Mouse (Mus musculus) intestine, embryonic 15.5 days (tissue): ENCODE data around the gene Mt3. TPM values are rescaled to one million over a fixed set of nuclear protein-coding genes. Genes with fewer than 3 reads are reported as not detected.
"Not testable (repeated sequence)": the region's sequence is repeated elsewhere in the genome, so short reads cannot be mapped to it uniquely, and the experiment has no call there.

ENCODE experiments used
- ATAC-seq: fragments of 200-750 bp; cut with Nextera tagmentation; 2 replicates; pipeline ENCODE4 v1.8.0; 2017; ENCODE audit warnings: moderate TSS enrichment, moderate library complexity
- H3K27ac ChIP-seq: fragments of 300-500 bp; sonication (generic); 2 replicates; pipeline ENCODE4 v1.5.1; 2015; ENCODE audit warnings: mild to moderate bottlenecking, inconsistent platforms
- H3K27me3 ChIP-seq: fragments of 300-500 bp; sonication (generic); replicated peaks from 2 replicates; pipeline ENCODE4 v1.6.1; 2015; ENCODE audit warnings: inconsistent platforms
- H3K36me3 ChIP-seq: fragments of 300-500 bp; sonication (generic); 2 replicates; pipeline ENCODE4 v1.6.1; 2015; ENCODE audit warnings: inconsistent platforms
- H3K4me1 ChIP-seq: fragments of 300-500 bp; sonication (generic); replicated peaks from 2 replicates; pipeline ENCODE4 v1.6.1; 2015; ENCODE audit warnings: inconsistent platforms
- H3K4me2 ChIP-seq: fragments of 300-500 bp; sonication (generic); replicated peaks from 2 replicates; pipeline ENCODE4 v1.6.1; 2015; ENCODE audit warnings: mild to moderate bottlenecking, inconsistent platforms
- H3K4me3 ChIP-seq: fragments of 300-500 bp; sonication (generic); replicated peaks from 2 replicates; pipeline ENCODE4 v1.5.1; 2015; ENCODE audit warnings: inconsistent platforms
- H3K9ac ChIP-seq: fragments of 300-500 bp; sonication (generic); 2 replicates; pipeline ENCODE4 v1.6.1; 2015; ENCODE audit warnings: inconsistent platforms
- H3K9me3 ChIP-seq: fragments of 300-500 bp; sonication (generic); 2 replicates; pipeline ENCODE4 v1.6.1; 2016; ENCODE audit warnings: inconsistent platforms
- WGBS: fragments of 180-500 bp; shearing (Covaris S2); methylation state at CpG from one replicate; pipeline ENCODE4 v1.1.7; 2015; 5-methylcytosine and 5-hydroxymethylcytosine counted together
- polyA plus RNA-seq: library from polyadenylated mRNA; unstranded; fragments of >200 nt; fragmentation: Nextera tagmentation; extraction: Ambion mirVana; gene quantifications from 2 replicates; pipeline ENCODE4 v1.2.1, GENCODE M21; 2015

Mt3 gene
- polyA plus RNA-seq, 1 experiment from 2014 or later = 4.4 TPM

DNA sequence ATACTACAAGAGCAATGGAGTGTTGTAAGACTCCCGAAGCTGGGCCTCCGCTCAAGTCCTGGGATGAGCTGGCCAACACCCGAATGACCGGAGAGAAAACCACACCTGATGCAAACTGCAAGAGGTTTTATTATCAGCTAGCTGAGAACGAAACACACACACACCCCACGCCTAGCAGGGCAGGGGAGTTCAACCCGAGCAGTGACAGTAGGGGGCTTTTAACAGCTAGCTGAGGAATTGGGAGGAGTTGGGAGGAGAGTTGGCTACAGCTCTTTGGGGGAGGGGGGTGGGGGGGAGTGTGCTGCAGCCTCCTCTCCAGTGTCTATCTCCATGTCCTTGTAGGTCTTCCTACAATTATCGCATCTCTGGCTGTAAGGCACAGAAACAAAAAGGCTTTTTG is 13.4 kb downstream of the Mt3 start:
- not testable (repeated sequence) for H3K36me3 ChIP-seq, H3K9me3 ChIP-seq, H3K4me3 ChIP-seq, H3K4me2 ChIP-seq, H3K27me3 ChIP-seq, H3K4me1 ChIP-seq, ATAC-seq, H3K9ac ChIP-seq, H3K27ac ChIP-seq
- 62% methylated on average over 8 of the region's 8 CpGs for WGBS

DNA sequence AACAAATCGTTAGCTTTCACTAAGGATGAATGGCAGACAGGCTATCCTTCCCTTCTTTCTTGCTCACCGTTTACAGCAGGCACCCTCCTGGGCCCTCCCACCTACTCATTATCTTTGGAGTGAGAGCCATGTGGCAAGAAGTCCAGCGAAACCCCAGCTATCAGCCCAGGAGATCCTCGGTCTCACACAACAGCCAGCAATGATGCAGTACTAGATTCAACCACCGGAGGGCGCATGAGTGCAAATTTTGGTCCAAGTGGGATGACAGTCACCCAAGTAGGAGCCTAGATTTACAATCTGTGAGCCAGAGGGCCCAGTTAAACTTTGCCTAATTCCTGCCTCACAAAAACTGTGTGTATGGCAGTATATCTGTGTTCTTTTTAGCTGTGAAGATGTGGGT is 14.8 kb downstream of the Mt3 start:
- ATAC-seq = peak; percentile 57
- peak overlapping the region; percentile 38; the same call in 1 of the 2 replicates for H3K4me2 ChIP-seq

GRCm38 (mm10) chr8:94169547-94169946 is 17.1 kb downstream of the Mt3 start:
- 82% methylated on average over 5 of the region's 5 CpGs for WGBS
- no peak for ATAC-seq

More for the DNA sequence above, 14.8 kb downstream of the Mt3 start:
- Histone ChIP-seq H3K4me1 (peaks cover 9% of the 10 kb centered on the region), H3K9ac (no peak overlapping the region), H3K27me3 (peaks cover 19% of the 10 kb centered on the region), H3K27ac (no peak overlapping the region), H3K9me3 (no peaks in the 10 kb centered on the region), H3K4me3 (no peak overlapping the region), H3K36me3 (no peaks in the 10 kb centered on the region)
- WGBS = 4% methylated on average over 6 of the region's 6 CpGs

DNA sequence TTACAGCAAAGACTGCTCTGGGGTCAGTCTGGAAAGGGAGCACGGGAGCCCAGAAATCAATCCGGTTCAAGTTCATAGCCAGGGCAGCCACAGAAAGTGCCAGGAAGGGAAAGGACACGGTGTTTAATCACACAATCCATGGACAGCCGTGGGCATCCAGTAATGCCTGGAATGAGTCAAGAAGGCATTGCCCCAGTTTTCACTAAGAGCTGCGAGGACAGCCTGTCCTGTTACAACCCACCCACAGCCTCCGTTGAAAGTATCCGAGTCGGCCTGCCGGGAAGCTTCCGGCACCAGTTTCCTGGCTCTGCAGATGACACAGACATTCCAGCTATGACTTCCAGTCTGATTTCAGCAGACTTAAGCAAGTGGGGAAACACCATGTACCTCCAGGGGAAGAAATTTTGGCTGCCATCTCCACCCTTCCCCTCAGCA is 18.9 kb downstream of the Mt3 start:
- Histone ChIP-seq H3K4me2 (peak overlapping the region; percentile 91), H3K4me3 (peak overlapping the region; percentile 45; the same call in 1 of the 2 replicates), H3K36me3 (no peaks in the 10 kb centered on the region), H3K27me3 (peaks cover 36% of the 10 kb centered on the region), H3K27ac (no peak overlapping the region), H3K4me1 (peaks cover 16% of the 10 kb centered on the region), H3K9ac (no peak overlapping the region), H3K9me3 (no peaks in the 10 kb centered on the region)
- WGBS = 45% methylated on average over 10 of the region's 10 CpGs
- ATAC-seq = no peak

More at GRCm38 (mm10) chr8:94169547-94169946, 17.1 kb downstream of the Mt3 start:
- H3K27me3 ChIP-seq = peaks cover 30% of the 10 kb centered on the region
- no peak overlapping the region for H3K4me3 ChIP-seq
- H3K9ac ChIP-seq = no peak overlapping the region
- peaks cover 16% of the 10 kb centered on the region for H3K4me1 ChIP-seq
- no peak overlapping the region for H3K4me2 ChIP-seq
- H3K27ac ChIP-seq = no peak overlapping the region
- no peaks in the 10 kb centered on the region for H3K9me3 ChIP-seq
- no peaks in the 10 kb centered on the region for H3K36me3 ChIP-seq

GRCm38 (mm10) chr8:94172075-94172808 is 19.8 kb downstream of the Mt3 start, which contains the start of gene Mt2:
Mt2 (plus strand) TSS chr8:94172664.
- H3K4me3 ChIP-seq = peak within 1 kb of the TSS; percentile 45
- H3K27ac ChIP-seq = peak within 1 kb of the TSS; percentile 83
- ATAC-seq = peak; percentile 88
- no peaks in the 10 kb centered on the region for H3K36me3 ChIP-seq
- no peaks in the 10 kb centered on the region for H3K9me3 ChIP-seq
- peaks cover 16% of the 10 kb centered on the region for H3K4me1 ChIP-seq
- H3K27me3 ChIP-seq = peaks cover 36% of the 10 kb centered on the region
- peak within 1 kb of the TSS; percentile 91 for H3K4me2 ChIP-seq
- under 1% methylated on average over 56 of the region's 56 CpGs for WGBS
- peak within 1 kb of the TSS; percentile 56 for H3K9ac ChIP-seq

GRCm38 (mm10) chr8:94172809-94173732 is 20.7 kb downstream of the Mt3 start:
- peak overlapping the region; percentile 83 for H3K27ac ChIP-seq
- 1% methylated on average over 39 of the region's 39 CpGs for WGBS
- no peaks in the 10 kb centered on the region for H3K36me3 ChIP-seq
- peaks cover 36% of the 10 kb centered on the region for H3K27me3 ChIP-seq
- H3K4me2 ChIP-seq = peak overlapping the region; percentile 91
- peak; percentile 21 for ATAC-seq
- H3K4me1 ChIP-seq = peaks cover 16% of the 10 kb centered on the region
- no peaks in the 10 kb centered on the region for H3K9me3 ChIP-seq
- H3K4me3 ChIP-seq = peak overlapping the region; percentile 45
- H3K9ac ChIP-seq = peak overlapping the region; percentile 56

DNA sequence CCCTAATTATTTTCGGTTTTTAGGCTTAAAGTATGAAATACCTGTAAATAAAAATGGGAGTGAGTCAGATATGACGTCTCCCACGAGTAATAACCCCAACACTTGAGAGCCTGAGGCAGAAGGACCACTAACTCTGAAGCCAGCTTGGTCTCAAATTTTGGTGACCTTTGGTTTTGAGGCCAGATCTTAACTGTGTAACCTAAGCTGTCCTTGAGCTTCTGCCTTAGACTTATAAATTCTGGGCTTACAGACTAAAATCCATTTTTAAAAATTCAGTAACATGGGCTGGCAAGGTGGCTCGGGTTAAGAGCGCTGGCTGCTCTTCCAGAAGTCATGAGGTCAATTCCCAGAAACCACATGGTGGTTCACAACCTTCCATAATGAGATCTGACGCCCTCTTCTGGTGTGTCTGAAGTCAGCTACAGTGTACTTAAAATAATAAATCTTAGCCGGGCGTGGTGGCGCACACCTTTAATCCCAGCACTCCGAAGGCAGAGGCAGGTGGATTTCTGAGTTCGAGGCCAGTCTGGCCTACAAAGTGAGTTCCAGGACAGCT is 21.5 kb downstream of the Mt3 start:
- H3K4me1 ChIP-seq = peaks cover 16% of the 10 kb centered on the region
- peaks cover 36% of the 10 kb centered on the region for H3K27me3 ChIP-seq
- H3K9ac ChIP-seq = no peak overlapping the region
- H3K4me3 ChIP-seq = peak overlapping the region; percentile 45
- H3K4me2 ChIP-seq = peak overlapping the region; percentile 91; the same call in 1 of the 2 replicates
- ATAC-seq = no peak
- H3K9me3 ChIP-seq = no peaks in the 10 kb centered on the region
- H3K36me3 ChIP-seq = no peaks in the 10 kb centered on the region
- H3K27ac ChIP-seq = 0 out of 2 replicates have a peak overlapping the region, but pooled peaks have one; percentile 83
- 51% methylated on average over 11 of the region's 11 CpGs for WGBS

GRCm38 (mm10) chr8:94174619-94175213 is 22.3 kb downstream of the Mt3 start:
- ATAC-seq = no peak
- no peak overlapping the region for H3K4me2 ChIP-seq
- H3K4me1 ChIP-seq = peaks cover 22% of the 10 kb centered on the region
- no peak overlapping the region for H3K27ac ChIP-seq
- no peak overlapping the region for H3K9ac ChIP-seq
- no peaks in the 10 kb centered on the region for H3K36me3 ChIP-seq
- H3K4me3 ChIP-seq = no peak overlapping the region
- peaks cover 41% of the 10 kb centered on the region for H3K27me3 ChIP-seq
- no peaks in the 10 kb centered on the region for H3K9me3 ChIP-seq
- WGBS = 40% methylated on average over 7 of the region's 7 CpGs

GRCm38 (mm10) chr8:94177716-94178390 is 25.4 kb downstream of the Mt3 start:
- Histone ChIP-seq H3K9me3 (no peaks in the 10 kb centered on the region), H3K36me3 (no peaks in the 10 kb centered on the region), H3K27ac (peak overlapping the region; percentile 78; the same call in 1 of the 2 replicates), H3K9ac (no peak overlapping the region), H3K4me2 (peak overlapping the region; percentile 76; the same call in 1 of the 2 replicates), H3K27me3 (peaks cover 19% of the 10 kb centered on the region), H3K4me3 (no peak overlapping the region), H3K4me1 (peaks cover 13% of the 10 kb centered on the region)
- ATAC-seq = no peak
- WGBS = 53% methylated on average over 7 of the region's 7 CpGs

- peaks cover 21% of the 10 kb centered on the region for H3K27me3 ChIP-seq
Observed at GRCm38 (mm10) chr8:94178857-94179712, 26.7 kb downstream of the Mt3 start, which contains the start of gene Mt1. Mt1 (plus strand) TSS chr8:94179082.

More at GRCm38 (mm10) chr8:94178857-94179712, 26.7 kb downstream of the Mt3 start, which contains the start of gene Mt1:
- Histone ChIP-seq H3K4me1 (peaks cover 18% of the 10 kb centered on the region; the same call in 1 of the 2 replicates), H3K9me3 (no peaks in the 10 kb centered on the region), H3K9ac (peak within 1 kb of the TSS; percentile 64), H3K27ac (peak within 1 kb of the TSS; percentile 78), H3K4me3 (peak within 1 kb of the TSS; percentile 48), H3K36me3 (no peaks in the 10 kb centered on the region), H3K4me2 (peak within 1 kb of the TSS; percentile 76)
- ATAC-seq = peak; percentile 90
- under 1% methylated on average over 50 of the region's 50 CpGs for WGBS
